Comparison of ENCODE assay signal across 19 mouse cellular contexts in genomic region chr16:43359546-43359945, GRCm38 (mm10).
DNase-seq lines count a peak whose midpoint lies in the region; ATAC-seq lines count a peak whose summit lies in the region.
"Had no signal": no experiment of that assay in that cellular context is flagged by ENCODE, and none has a peak within 500 bp of the region (broad histone marks: within the 10 kb centered on the region; RNA-seq: fewer than 3 reads in every experiment).

No protein-coding gene starts in this region.

- H3K9ac ChIP-seq in hindbrain, embryonic 11.5 days (ENCODE audit: low read depth, low read length): no peak overlapping the region
- H3K9ac ChIP-seq: forebrain, embryonic 12.5 days; hindbrain, embryonic 14.5 days; intestine, embryonic 15.5 days; liver, embryonic 12.5 days had no signal

- whole genome bisulfite sequencing in hindbrain, embryonic 11.5 days: 89% methylated on average over 3 of the region's 3 CpGs

- H3K4me1 ChIP-seq in brown adipose tissue, adult 24 weeks (ENCODE audit: control insufficient read depth, insufficient read depth, insufficient read length, low read length): peaks cover 16% of the 10 kb centered on the region
- H3K4me1 ChIP-seq in hindbrain, embryonic 11.5 days (replicated peaks; ENCODE audit: control insufficient read depth, insufficient read depth, low read length): no peaks in the 10 kb centered on the region

- DNase-seq in heart, adult 8-10 months (ENCODE audit: low spot score): peak; percentile 38
- no peak for DNase-seq in heart, postnatal 4 days
- peak; percentile 86 for DNase-seq in adipocyte (ENCODE audit: low spot score)
- DNase-seq in cerebellum, adult 9-11 months: peak; percentile 80
- DNase-seq in hindbrain, embryonic 11.5 days (ENCODE audit: low spot score): no peak
- DNase-seq: gastrocnemius, postnatal 14 days; heart, postnatal 10 days; kidney, postnatal 14 days; lung, adult 2 months; right cerebral cortex, postnatal 4 days had no signal

- no peak overlapping the region for H3K4me2 ChIP-seq in hindbrain, embryonic 11.5 days (replicated peaks; ENCODE audit: low read depth, low read length)
- H3K4me2 ChIP-seq: forebrain, embryonic 12.5 days; hindbrain, embryonic 14.5 days; intestine, embryonic 15.5 days; liver, embryonic 12.5 days had no signal

- ATAC-seq in hindbrain, embryonic 11.5 days (ENCODE audit: low FRiP score): no peak
- ATAC-seq in megakaryocyte-erythroid progenitor cell, adult 5-6 weeks (replicated peaks; ENCODE audit: low FRiP score, low TSS enrichment, poor library complexity, severe bottlenecking): no peak
- ATAC-seq: intestine, embryonic 15.5 days; liver, embryonic 12.5 days had no signal

- H3K36me3 ChIP-seq in hindbrain, embryonic 11.5 days (ENCODE audit: control insufficient read depth, insufficient read depth, low read length): no peaks in the 10 kb centered on the region
- H3K36me3 ChIP-seq: forebrain, embryonic 12.5 days; heart, embryonic 10.5 days; intestine, embryonic 15.5 days; limb, embryonic 10.5 days; liver, embryonic 12.5 days; midbrain, embryonic 10.5 days had no signal

- no peaks in the 10 kb centered on the region for H3K27me3 ChIP-seq in hindbrain, embryonic 11.5 days (ENCODE audit: control insufficient read depth, insufficient read depth, low read length)
- H3K27me3 ChIP-seq: forebrain, embryonic 12.5 days; intestine, embryonic 15.5 days; liver, embryonic 12.5 days had no signal

- H3K4me3 ChIP-seq in brown adipose tissue, adult 24 weeks (ENCODE audit: insufficient read depth, low read depth, low read length): no peak overlapping the region
- H3K4me3 ChIP-seq in hindbrain, embryonic 11.5 days (ENCODE audit: low read depth, low read length): no peak overlapping the region
- H3K4me3 ChIP-seq: forebrain, embryonic 12.5 days; heart, embryonic 10.5 days; intestine, embryonic 15.5 days; limb, embryonic 10.5 days; liver, embryonic 12.5 days; midbrain, embryonic 10.5 days had no signal

- peak overlapping the region; percentile 90 for H3K27ac ChIP-seq in brown adipose tissue, adult 24 weeks (replicated peaks; ENCODE audit: low read depth, low read length)
- H3K27ac ChIP-seq in hindbrain, embryonic 11.5 days (ENCODE audit: low read depth, low read length): no peak overlapping the region
- H3K27ac ChIP-seq: forebrain, embryonic 12.5 days; heart, embryonic 10.5 days; hindbrain, embryonic 14.5 days; intestine, embryonic 15.5 days; limb, embryonic 10.5 days; liver, embryonic 12.5 days; midbrain, embryonic 10.5 days had no signal

- no peaks in the 10 kb centered on the region for H3K9me3 ChIP-seq in hindbrain, embryonic 11.5 days (ENCODE audit: control insufficient read depth, low read length)
- H3K9me3 ChIP-seq: forebrain, embryonic 12.5 days; heart, embryonic 10.5 days; intestine, embryonic 15.5 days; limb, embryonic 10.5 days; liver, embryonic 12.5 days; midbrain, embryonic 10.5 days had no signal

Comparison
In these comparisons a context has a peak if more than half of its experiments do, and no peak if none do; other contexts are left out.
1. DNase-seq: peak in heart, adult 8-10 months (single experiment), adipocyte (single experiment) and cerebellum, adult 9-11 months (single experiment); none in heart, postnatal 4 days (single experiment) and hindbrain, embryonic 11.5 days (single experiment).